Mouse (Mus musculus) small intestine, adult 2 months (tissue): ENCODE data around the gene Parn. TPM values are rescaled to one million over a fixed set of nuclear protein-coding genes. Genes with fewer than 3 reads are reported as not detected.

Experiments used
- H3K27ac ChIP-seq: fragments of 200-500 bp; 2 replicates; pipeline ENCODE4 v1.5.1; 2012; ENCODE audit warnings: low read depth, low read length, control low read depth, inconsistent platforms; ENCODE audit not compliant: insufficient read depth
- H3K27me3 ChIP-seq: fragments of 200-500 bp; 2 replicates; pipeline ENCODE4 v1.6.1; 2012; ENCODE audit warnings: mild to moderate bottlenecking, moderate library complexity, low read length, inconsistent platforms; ENCODE audit not compliant: control insufficient read depth, insufficient read depth
- H3K36me3 ChIP-seq: fragments of 200-500 bp; 2 replicates; pipeline ENCODE4 v1.6.1; 2012; ENCODE audit warnings: mild to moderate bottlenecking, low read length, control low read depth, inconsistent platforms; ENCODE audit not compliant: control insufficient read depth, insufficient read depth
- H3K4me1 ChIP-seq: fragments of 200-500 bp; 2 replicates; pipeline ENCODE4 v1.6.1; 2012; ENCODE audit warnings: low read length, inconsistent platforms, mixed read lengths; ENCODE audit not compliant: control insufficient read depth, insufficient read depth, insufficient read length
- H3K4me3 ChIP-seq: fragments of 200-500 bp; 2 replicates; pipeline ENCODE4 v1.5.1; 2012; ENCODE audit warnings: low read depth, mild to moderate bottlenecking, control low read depth, inconsistent platforms, low read length, moderate library complexity
- CTCF ChIP-seq: fragments of 200-500 bp; IDR thresholded peaks from 2 replicates; pipeline ENCODE4 v1.5.1; 2012; ENCODE audit warnings: low read depth, mild to moderate bottlenecking, control low read depth, inconsistent platforms, low read length, moderate library complexity, mixed read lengths; ENCODE audit not compliant: insufficient replicate concordance, insufficient read length; ENCODE audit errors: extremely low read depth
- POLR2A ChIP-seq: fragments of 200-500 bp; IDR thresholded peaks from 2 replicates; pipeline ENCODE4 v1.6.1; 2012; ENCODE audit warnings: low read depth, mild to moderate bottlenecking, control low read depth, inconsistent platforms, low read length, moderate library complexity
- WGBS: fragments of 180-500 bp; shearing (Covaris S2); methylation state at CpG from one replicate; pipeline ENCODE4 v1.1.7; 2018; 5-methylcytosine and 5-hydroxymethylcytosine counted together
- polyA plus RNA-seq: library from polyadenylated mRNA; depleted of rRNA; stranded (reverse); fragments of >200 nt; gene quantifications from 2 replicates; pipeline ENCODE4 v1.2.3, GENCODE M21; 2012

Parn gene
- polyA plus RNA-seq, 1 experiment = 9.5 TPM

- Histone ChIP-seq H3K4me3 (no peak overlapping the region), H3K27ac (no peak overlapping the region), H3K36me3 (peaks cover 5% of the 10 kb centered on the region; the same call in 1 of the 2 replicates), H3K4me1 (no peaks in the 10 kb centered on the region), H3K27me3 (no peaks in the 10 kb centered on the region)
- WGBS = 79% methylated on average over 9 of the region's 9 CpGs
- TF ChIP-seq POLR2A (no peak), CTCF (no peak)
Measured at GRCm38 (mm10) chr16:13556954-13557470, 111.0 kb downstream of the Parn start.

DNA sequence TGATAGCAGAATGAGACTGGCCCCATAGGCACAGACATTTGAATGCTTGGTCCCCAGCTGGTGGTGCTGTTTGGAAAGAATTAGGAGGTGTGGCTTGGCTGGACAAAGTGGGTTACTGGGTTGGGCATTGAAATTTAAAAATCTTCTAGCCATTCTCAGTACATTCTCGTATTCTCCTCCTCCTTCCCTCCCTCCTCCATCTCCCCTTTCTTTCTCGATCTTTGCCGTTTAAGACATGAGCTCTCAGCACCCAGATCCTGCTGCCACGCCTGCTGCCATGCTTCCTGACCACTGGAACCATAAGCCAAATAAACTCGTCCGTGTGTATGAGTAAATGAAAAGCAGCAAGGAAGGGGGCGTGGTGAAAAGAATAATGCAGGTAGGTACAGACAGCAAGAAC is 111.5 kb downstream of the Parn start:
- H3K4me3 ChIP-seq = no peak overlapping the region
- no peaks in the 10 kb centered on the region for H3K4me1 ChIP-seq
- TF ChIP-seq CTCF (no peak), POLR2A (no peak)
- no peaks in the 10 kb centered on the region for H3K27me3 ChIP-seq
- H3K27ac ChIP-seq = no peak overlapping the region
- H3K36me3 ChIP-seq = peaks cover 5% of the 10 kb centered on the region; the same call in 1 of the 2 replicates
- 94% methylated on average over 7 of the region's 7 CpGs for WGBS

- WGBS = 92% methylated on average over 3 of the region's 3 CpGs
- H3K27ac ChIP-seq = no peak overlapping the region
- TF ChIP-seq POLR2A (no peak), CTCF (no peak)
- no peaks in the 10 kb centered on the region for H3K4me1 ChIP-seq
- H3K4me3 ChIP-seq = no peak overlapping the region
- peaks cover 12% of the 10 kb centered on the region; the same call in 1 of the 2 replicates for H3K36me3 ChIP-seq
- H3K27me3 ChIP-seq = no peaks in the 10 kb centered on the region
Measured at GRCm38 (mm10) chr16:13550667-13551066, 117.3 kb downstream of the Parn start.

DNA sequence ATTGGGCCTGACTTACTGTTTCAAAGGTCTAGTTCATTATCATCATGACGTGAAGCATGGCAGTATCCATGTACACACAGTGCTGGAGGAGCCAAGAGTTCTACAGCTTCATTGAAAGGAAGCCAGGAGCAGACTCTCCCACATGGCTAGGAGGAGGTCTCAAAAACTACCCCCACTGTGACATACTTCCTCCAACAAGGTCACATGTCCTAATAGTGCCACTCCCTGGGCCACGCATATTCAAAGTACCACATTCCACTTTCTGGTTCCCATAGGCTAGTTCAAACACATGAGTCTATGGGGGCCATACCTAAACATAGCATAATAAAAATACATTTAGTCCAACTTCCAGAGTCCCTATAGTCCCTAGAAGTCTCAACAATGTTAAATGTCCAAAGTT is 118.0 kb downstream of the Parn start:
- H3K4me1 ChIP-seq = no peaks in the 10 kb centered on the region
- H3K27ac ChIP-seq = no peak overlapping the region
- H3K4me3 ChIP-seq = no peak overlapping the region
- H3K36me3 ChIP-seq = peaks cover 12% of the 10 kb centered on the region; the same call in 1 of the 2 replicates
- no peaks in the 10 kb centered on the region for H3K27me3 ChIP-seq
- TF ChIP-seq CTCF (no peak), POLR2A (no peak)
- WGBS = 82% methylated on average over 2 of the region's 2 CpGs

DNA sequence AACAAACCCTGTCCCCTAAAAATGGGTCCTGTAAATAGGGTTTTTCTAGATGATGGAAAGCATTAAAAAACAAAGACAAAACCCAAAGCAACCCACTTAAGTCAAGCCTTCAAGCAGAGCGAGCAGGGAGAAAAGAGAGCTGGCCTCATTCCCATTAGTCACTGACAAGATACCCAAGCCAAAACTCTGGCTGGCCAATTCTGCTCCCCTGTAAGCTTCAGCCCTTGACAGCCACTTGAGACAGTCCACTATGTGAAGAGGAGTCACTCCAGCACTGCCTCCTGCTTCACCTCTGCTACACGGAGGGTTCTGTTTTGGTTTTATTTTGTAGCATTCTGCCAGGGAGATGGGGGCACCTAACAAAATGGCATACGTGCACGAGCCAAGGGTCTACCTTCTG is 126.2 kb downstream of the Parn start:
- H3K36me3 ChIP-seq = peaks cover 9% of the 10 kb centered on the region; the same call in 1 of the 2 replicates
- TF ChIP-seq POLR2A = no peak
- H3K27me3 ChIP-seq = no peaks in the 10 kb centered on the region
- 81% methylated on average over 4 of the region's 4 CpGs for WGBS
- H3K4me3 ChIP-seq = no peak overlapping the region
- H3K4me1 ChIP-seq = peaks cover 7% of the 10 kb centered on the region; the same call in 1 of the 2 replicates
- H3K27ac ChIP-seq = no peak overlapping the region

GRCm38 (mm10) chr16:13541121-13541747 is 126.7 kb downstream of the Parn start:
- Histone ChIP-seq H3K27me3 (no peaks in the 10 kb centered on the region), H3K36me3 (peaks cover 5% of the 10 kb centered on the region; the same call in 1 of the 2 replicates), H3K4me3 (no peak overlapping the region), H3K4me1 (peaks cover 7% of the 10 kb centered on the region; the same call in 1 of the 2 replicates), H3K27ac (no peak overlapping the region)
- WGBS = 83% methylated on average over 15 of the region's 15 CpGs
- TF ChIP-seq CTCF = no peak
- no peak for TF ChIP-seq POLR2A

- Histone ChIP-seq H3K27ac (peak overlapping the region; percentile 14; the same call in 1 of the 2 replicates), H3K4me3 (no peak overlapping the region), H3K4me1 (peaks cover 7% of the 10 kb centered on the region; the same call in 1 of the 2 replicates), H3K27me3 (no peaks in the 10 kb centered on the region), H3K36me3 (0 out of 2 replicates have a peak, but pooled peaks cover 1% of the 10 kb centered on the region)
- TF ChIP-seq POLR2A = no peak
- TF ChIP-seq CTCF = no peak
- WGBS = 58% methylated on average over 9 of the region's 9 CpGs
Measured at GRCm38 (mm10) chr16:13538933-13539648, 128.9 kb downstream of the Parn start.
